Mouse (Mus musculus): ENCODE results near the gene Snx4.

The Snx4 gene

GRCm38 (mm10) chr16:33344379-33344778 lies 93.1 kb downstream of the Snx4 start:
- no peak for DNase-seq (ENCODE audit: low spot score)

GRCm38 (mm10) chr16:33344875-33345274 lies 93.6 kb downstream of the Snx4 start:
- no peak for DNase-seq (ENCODE audit: low spot score)

- DNase-seq (ENCODE audit: low spot score), result no peak
Observed at GRCm38 (mm10) chr16:33346376-33346775, 95.1 kb downstream of the Snx4 start.

DNA sequence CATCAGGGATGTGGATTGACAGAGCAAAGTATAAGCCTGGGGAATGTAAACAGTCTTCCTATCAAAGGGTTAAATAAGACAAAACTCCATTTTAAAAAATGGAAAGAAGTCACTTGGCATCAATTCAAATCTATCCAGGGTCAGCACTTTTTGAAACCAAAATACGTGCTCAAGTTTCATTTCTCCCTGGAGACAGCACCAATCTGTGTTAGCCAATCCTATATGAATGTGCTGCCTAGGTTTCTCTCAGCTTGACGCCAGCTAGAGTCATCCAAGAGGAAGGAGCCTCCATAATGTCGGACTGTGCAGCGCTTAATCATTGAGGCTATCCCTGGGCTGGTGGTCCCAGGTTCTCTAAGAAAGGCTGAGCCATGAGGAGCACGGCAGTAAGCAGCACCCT lies 95.9 kb downstream of the Snx4 start:
- DNase-seq (ENCODE audit: low spot score), result no peak

Data from urinary bladder, postnatal 25 days (tissue).